Mouse (Mus musculus) effector memory CD4-positive, alpha-beta T cell, adult 5 months (primary cell): Measurements from ENCODE around the gene Zfp30. TPM values are rescaled to one million over a fixed set of nuclear protein-coding genes. Genes with fewer than 3 reads are reported as not detected.

Experiments used
- polyA plus RNA-seq: library from polyadenylated mRNA; unstranded; fragments of 100-300 nt; shearing (Covaris generic); gene quantifications from one replicate; pipeline ENCODE4 v1.2.1, GENCODE M21; 2017

The Zfp30 gene
- polyA plus RNA-seq, result not detected

GRCm38 (mm10) chr7:29783871-29784551, at the start of gene Zfp30:
Gene Zfp30, plus strand, starts transcription at chr7:29783998.

GRCm38 (mm10) chr7:29768090-29768900, 15.5 kb upstream of the Zfp30 start, which contains the start of gene Zfp84:
Gene Zfp84, plus strand, starts transcription at chr7:29768552.

GRCm38 (mm10) chr7:29815910-29816429, 32.2 kb downstream of the Zfp30 start, which contains the start of gene Zfp790:
Gene Zfp790, plus strand, starts transcription at chr7:29816114.

Other genes with a start within 250 kb of the Zfp30 start
- not detected for gene Catsperg2, start 57.0 kb upstream of the Zfp30 start, polyA plus RNA-seq
- gene Zfp84, start 15.4 kb upstream of the Zfp30 start, polyA plus RNA-seq, result 13.2 TPM
- gene Zfp790, start 32.1 kb downstream of the Zfp30 start, polyA plus RNA-seq, result 6.7 TPM
- gene Zfp940, start 69.7 kb downstream of the Zfp30 start, polyA plus RNA-seq, result 2.5 TPM
- gene Zfp420, start 76.0 kb downstream of the Zfp30 start, polyA plus RNA-seq, result 8.2 TPM
- gene Zfp27, start 122.6 kb downstream of the Zfp30 start, polyA plus RNA-seq, result 2.1 TPM
- gene Zfp383, start 124.2 kb downstream of the Zfp30 start, polyA plus RNA-seq, result 0.51 TPM
- 4.2 TPM for gene Zfp74, start 170.1 kb downstream of the Zfp30 start, polyA plus RNA-seq
- 5.6 TPM for gene Zfp568, start 200.0 kb downstream of the Zfp30 start, polyA plus RNA-seq